Mouse (Mus musculus): ENCODE measurements around the gene Col23a1.
A peak's percentile ranks its signal among the peaks of the same experiment; 100 is the strongest.

Gene Col23a1

GRCm38 (mm10) chr11:51289564-51290041 lies at the start of gene Col23a1:
TSS of gene Col23a1 (plus strand) at chr11:51289920.
- no peak for DNase-seq

GRCm38 (mm10) chr11:51242897-51243296 lies 46.8 kb upstream of the Col23a1 start:
- DNase-seq = no peak

- DNase-seq = no peak
Observed at GRCm38 (mm10) chr11:51257006-51257405, 32.7 kb upstream of the Col23a1 start.

- DNase-seq = no peak
Observed at GRCm38 (mm10) chr11:51261680-51262219, 28.0 kb upstream of the Col23a1 start, which contains the start of gene Clk4. TSS of gene Clk4 (plus strand) at chr11:51261730.

- peak; percentile 99 for DNase-seq
Observed at GRCm38 (mm10) chr11:51262342-51263285, 27.1 kb upstream of the Col23a1 start, which contains the start of gene BC049762. TSS of gene BC049762 (minus strand) at chr11:51263046.

- peak; percentile 70 for DNase-seq
Observed at GRCm38 (mm10) chr11:51263286-51263831, 26.4 kb upstream of the Col23a1 start.

GRCm38 (mm10) chr11:51264352-51264751 lies 25.4 kb upstream of the Col23a1 start:
- DNase-seq = peak; percentile 20

- DNase-seq = no peak
Observed at GRCm38 (mm10) chr11:51265326-51265725, 24.4 kb upstream of the Col23a1 start.

- no peak for DNase-seq
Observed at GRCm38 (mm10) chr11:51274418-51274817, 15.3 kb upstream of the Col23a1 start.

- DNase-seq = no peak
Observed at GRCm38 (mm10) chr11:51290066-51290955, 591 bp downstream of the Col23a1 start.

GRCm38 (mm10) chr11:51293956-51294530 lies 4.3 kb downstream of the Col23a1 start:
- DNase-seq = no peak

GRCm38 (mm10) chr11:51295742-51296141 lies 6.0 kb downstream of the Col23a1 start:
- DNase-seq = no peak

GRCm38 (mm10) chr11:51298691-51299090 lies 9.0 kb downstream of the Col23a1 start:
- DNase-seq = no peak

GRCm38 (mm10) chr11:51302396-51302795 lies 12.7 kb downstream of the Col23a1 start:
- no peak for DNase-seq

GRCm38 (mm10) chr11:51303981-51304553 lies 14.3 kb downstream of the Col23a1 start:
- DNase-seq = no peak

- DNase-seq = no peak
Observed at GRCm38 (mm10) chr11:51308306-51308705, 18.6 kb downstream of the Col23a1 start.

GRCm38 (mm10) chr11:51311846-51312245 lies 22.1 kb downstream of the Col23a1 start:
- DNase-seq = no peak

GRCm38 (mm10) chr11:51315991-51316810 lies 26.5 kb downstream of the Col23a1 start:
- DNase-seq = peak; percentile 26

GRCm38 (mm10) chr11:51320609-51321008 lies 30.9 kb downstream of the Col23a1 start:
- DNase-seq = no peak

GRCm38 (mm10) chr11:51326908-51327307 lies 37.2 kb downstream of the Col23a1 start:
- no peak for DNase-seq
